Mouse (Mus musculus) neural tube, embryonic 14.5 days (tissue): Measurements from ENCODE around the gene Nr2c2ap. TPM values are rescaled to one million over a fixed set of nuclear protein-coding genes. Genes with fewer than 3 reads are reported as not detected.
A peak's percentile ranks its signal among the peaks of the same experiment; 100 is the strongest.

Source experiments
- ATAC-seq: fragments of 200-750 bp; cut with Nextera tagmentation; 2 replicates; pipeline ENCODE4 v1.8.0; 2017; ENCODE audit warnings: low read depth, mild to moderate bottlenecking, moderate TSS enrichment, moderate library complexity
- H3K27ac ChIP-seq: fragments of 300-500 bp; sonication (generic); 2 replicates; pipeline ENCODE4 v1.5.1; 2014; ENCODE audit warnings: low read depth, mild to moderate bottlenecking, control low read depth, low read length, moderate library complexity, mixed read lengths
- H3K27me3 ChIP-seq: fragments of 300-500 bp; sonication (generic); 2 replicates; pipeline ENCODE4 v1.6.1; 2014; ENCODE audit warnings: low read length; ENCODE audit not compliant: control insufficient read depth, insufficient read depth
- H3K36me3 ChIP-seq: fragments of 300-500 bp; sonication (generic); 2 replicates; pipeline ENCODE4 v1.6.1; 2014; ENCODE audit warnings: low read length, mixed read lengths; ENCODE audit not compliant: control insufficient read depth, insufficient read depth
- H3K4me1 ChIP-seq: fragments of 300-500 bp; sonication (generic); 2 replicates; pipeline ENCODE4 v1.6.1; 2014; ENCODE audit warnings: low read length; ENCODE audit not compliant: control insufficient read depth, insufficient read depth
- H3K4me2 ChIP-seq: fragments of 300-500 bp; sonication (generic); 2 replicates; pipeline ENCODE4 v1.6.1; 2014; ENCODE audit warnings: mild to moderate bottlenecking, low read depth, low read length, control low read depth
- H3K4me3 ChIP-seq: fragments of 300-500 bp; sonication (generic); 2 replicates; pipeline ENCODE4 v1.5.1; 2014; ENCODE audit warnings: low read depth, low read length, control low read depth, mixed read lengths
- H3K9ac ChIP-seq: fragments of 300-500 bp; sonication (generic); replicated peaks from 2 replicates; pipeline ENCODE4 v1.6.1; 2014; ENCODE audit warnings: low read depth, mild to moderate bottlenecking, control low read depth, low read length, mixed read lengths
- H3K9me3 ChIP-seq: fragments of 300-500 bp; sonication (generic); 2 replicates; pipeline ENCODE4 v1.6.1; 2016; ENCODE audit warnings: low read length; ENCODE audit not compliant: control insufficient read depth
- WGBS: fragments of 180-500 bp; shearing (Covaris S2); extraction: QIAGEN DNeasy Blood & Tissue Kit; methylation state at CpG from one replicate; pipeline ENCODE4 v1.1.7; 2014; 5-methylcytosine and 5-hydroxymethylcytosine counted together
- microRNA-seq: library from miRNA; unstranded; fragments of <30 nt; microRNA quantifications from one replicate; pipeline ENCODE4, GENCODE M21; 2016
- polyA plus RNA-seq: library from polyadenylated mRNA; unstranded; fragments of >200 nt; fragmentation: Nextera tagmentation; extraction: Ambion mirVana; gene quantifications from 2 replicates; pipeline ENCODE4 v1.2.1, GENCODE M21; 2014

The Nr2c2ap gene
- polyA plus RNA-seq, 1 experiment from 2014 or later: 35.3 TPM

DNA sequence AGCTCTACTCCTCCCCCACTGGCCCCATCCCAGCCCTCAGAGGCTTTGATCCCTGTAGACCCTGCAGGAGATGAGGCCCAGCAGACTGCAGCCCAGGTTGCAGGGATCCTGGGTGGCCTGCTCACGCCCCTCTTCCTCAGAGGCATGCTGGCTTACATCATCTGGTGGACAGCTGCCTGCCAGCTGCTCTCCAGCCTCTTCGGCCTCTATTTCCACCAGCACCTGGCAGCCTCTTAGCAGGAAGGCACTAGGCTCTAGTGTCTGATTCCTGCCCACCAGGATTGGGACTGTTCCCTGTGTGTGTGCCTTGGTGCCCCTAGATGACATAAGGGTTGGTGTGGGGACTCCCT is 50.7 kb downstream of the Nr2c2ap start:
- Histone ChIP-seq H3K4me2 (no peak overlapping the region), H3K27me3 (no peaks in the 10 kb centered on the region), H3K9me3 (no peaks in the 10 kb centered on the region), H3K4me1 (no peaks in the 10 kb centered on the region), H3K4me3 (no peak overlapping the region), H3K27ac (no peak overlapping the region), H3K36me3 (peaks cover 18% of the 10 kb centered on the region), H3K9ac (no peak overlapping the region)
- 41% methylated on average over 2 of the region's 2 CpGs for WGBS
- ATAC-seq: no peak

DNA sequence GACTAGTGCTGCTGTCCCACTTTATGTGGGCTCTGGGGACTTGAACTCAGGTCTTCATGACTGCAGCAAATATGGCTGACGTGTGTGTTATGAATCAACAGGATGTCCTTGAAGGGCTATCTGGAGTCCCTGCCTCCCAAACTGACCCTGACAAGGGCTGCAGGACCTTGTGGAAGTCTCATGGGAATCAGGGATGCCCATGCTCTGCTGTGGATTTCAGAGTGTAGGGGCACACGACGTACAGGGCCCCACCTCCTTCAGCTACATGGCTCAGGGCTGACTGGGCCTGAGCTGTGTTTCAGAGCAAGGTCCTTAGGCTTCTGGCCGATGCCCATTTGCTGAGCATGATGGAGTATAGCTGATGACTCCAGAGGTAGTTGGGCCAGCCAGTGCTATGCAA is 52.1 kb downstream of the Nr2c2ap start:
- H3K27me3 ChIP-seq: no peaks in the 10 kb centered on the region
- no peak overlapping the region for H3K27ac ChIP-seq
- no peak overlapping the region for H3K4me3 ChIP-seq
- H3K9ac ChIP-seq: no peak overlapping the region
- peaks cover 23% of the 10 kb centered on the region for H3K36me3 ChIP-seq
- H3K4me1 ChIP-seq: no peaks in the 10 kb centered on the region
- no peaks in the 10 kb centered on the region for H3K9me3 ChIP-seq
- ATAC-seq: no peak
- 89% methylated on average over 4 of the region's 4 CpGs for WGBS
- no peak overlapping the region for H3K4me2 ChIP-seq

Small RNA genes within 50 kb of the gene (microRNA-seq; reads per million reads assigned to microRNA genes)
- gene Mir7066: 2.8 reads per million, percentile 2 among the genes with 10 or more reads in this experiment

Other genes starting within 250 kb of the Nr2c2ap start
- gene Cilp2, start 243.6 kb upstream of the Nr2c2ap start, polyA plus RNA-seq: 3.5 and 4.3 TPM in 2 replicates
- gene Tssk6, start 229.1 kb upstream of the Nr2c2ap start, polyA plus RNA-seq: 4.1 and 4.3 TPM in 2 replicates
- gene Ndufa13, start 228.8 kb upstream of the Nr2c2ap start, polyA plus RNA-seq: 176 and 194 TPM in 2 replicates
- 11.5 and 12.3 TPM in 2 replicates for gene Yjefn3, start 228.6 kb upstream of the Nr2c2ap start, polyA plus RNA-seq
- gene Gatad2a, start 134.9 kb upstream of the Nr2c2ap start, polyA plus RNA-seq: 20.9 and 27.5 TPM in 2 replicates
- gene Mau2, start 88.6 kb upstream of the Nr2c2ap start, polyA plus RNA-seq: 73.5 and 77.9 TPM in 2 replicates
- 47.1 and 52.9 TPM in 2 replicates for gene Sugp1, start 88.5 kb upstream of the Nr2c2ap start, polyA plus RNA-seq
- 1.3 and 2.1 TPM in 2 replicates for gene Tm6sf2, start 58.4 kb upstream of the Nr2c2ap start, polyA plus RNA-seq
- 0.73 and 0.84 TPM in 2 replicates for gene Hapln4, start 47.9 kb upstream of the Nr2c2ap start, polyA plus RNA-seq
- 154 and 176 TPM in 2 replicates for gene Ncan, start 10.5 kb upstream of the Nr2c2ap start, polyA plus RNA-seq
- gene Rfxank, start 7.8 kb downstream of the Nr2c2ap start, polyA plus RNA-seq: 9.4 and 12.2 TPM in 2 replicates
- 63.7 and 72.3 TPM in 2 replicates for gene Borcs8, start 8.2 kb downstream of the Nr2c2ap start, polyA plus RNA-seq
- gene Mef2b, start 8.4 kb downstream of the Nr2c2ap start, polyA plus RNA-seq: 0.27 and 0.72 TPM in 2 replicates
- 28.3 and 34.8 TPM in 2 replicates for gene Tmem161a, start 41.0 kb downstream of the Nr2c2ap start, polyA plus RNA-seq
- gene Slc25a42, start 81.0 kb downstream of the Nr2c2ap start, polyA plus RNA-seq: 7.6 and 10.0 TPM in 2 replicates
- gene Sugp2, start 102.9 kb downstream of the Nr2c2ap start, polyA plus RNA-seq: 77.1 and 78.6 TPM in 2 replicates
- gene Armc6, start 103.1 kb downstream of the Nr2c2ap start, polyA plus RNA-seq: 95.5 and 106 TPM in 2 replicates
- gene Homer3, start 151.5 kb downstream of the Nr2c2ap start, polyA plus RNA-seq: 16.8 and 25.5 TPM in 2 replicates
- 44.5 and 45.9 TPM in 2 replicates for gene Ddx49, start 171.2 kb downstream of the Nr2c2ap start, polyA plus RNA-seq
- 285 and 327 TPM in 2 replicates for gene Cope, start 171.2 kb downstream of the Nr2c2ap start, polyA plus RNA-seq
- 33.4 and 42.9 TPM in 2 replicates for gene Cers1, start 184.4 kb downstream of the Nr2c2ap start, polyA plus RNA-seq
- 2.1 and 7.5 TPM in 2 replicates for gene Gdf1, start 198.5 kb downstream of the Nr2c2ap start, polyA plus RNA-seq
- 14.4 and 15.0 TPM in 2 replicates for gene Upf1, start 221.9 kb downstream of the Nr2c2ap start, polyA plus RNA-seq
- gene Comp, start 242.2 kb downstream of the Nr2c2ap start, polyA plus RNA-seq: 0.20 and 0.41 TPM in 2 replicates